Mouse (Mus musculus) cerebellum, adult 9-10 months (tissue): ENCODE results near the gene Tmem98.

Experiments
- DNase-seq: peaks from one replicate; pipeline ENCODE4 v3.0.0; 2022

Gene Tmem98

DNA sequence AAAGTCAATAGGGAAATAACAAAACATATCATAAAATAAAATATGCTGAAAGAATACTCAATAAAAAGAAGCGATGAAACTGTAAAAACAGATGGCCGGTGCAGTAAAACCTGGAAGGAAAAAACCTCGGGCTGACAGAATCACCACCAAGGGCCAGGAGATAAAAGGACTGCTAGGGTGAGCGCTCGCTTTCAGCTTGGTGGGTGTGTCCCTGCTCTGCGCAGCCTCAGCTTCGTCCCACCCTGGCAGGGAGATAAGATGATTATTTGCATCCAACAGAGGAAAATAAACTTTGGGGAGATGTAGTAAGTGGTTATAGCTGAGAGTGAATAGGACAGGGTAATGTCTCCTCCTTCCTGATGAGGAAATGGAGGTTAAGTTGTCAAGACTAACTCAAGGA lies 44.9 kb downstream of the Tmem98 start:
- DNase-seq = no peak

GRCm38 (mm10) chr11:80856827-80857226 lies 46.9 kb downstream of the Tmem98 start:
- no peak for DNase-seq

DNA sequence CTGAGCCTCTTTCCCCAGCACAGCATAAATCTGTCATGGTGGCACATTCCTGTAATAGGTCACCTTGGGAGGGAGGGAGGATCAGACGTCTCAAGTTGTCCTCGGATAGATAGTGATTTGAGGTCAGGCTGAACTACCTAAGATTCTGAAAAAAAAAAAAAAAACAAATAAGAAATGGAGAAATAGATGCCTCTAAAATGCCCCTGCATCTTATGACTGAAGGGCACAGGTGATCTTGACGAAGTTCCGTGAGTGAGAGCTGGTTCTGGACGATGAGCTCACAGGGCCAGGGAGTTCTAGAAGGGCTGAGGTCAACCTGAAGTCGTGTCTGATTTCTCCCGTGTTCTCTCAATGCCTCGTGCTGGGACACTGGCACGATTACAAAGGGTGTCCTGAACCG lies 48.1 kb downstream of the Tmem98 start, which contains the start of gene Spaca3:
Gene Spaca3 (plus strand): TSS at position 301 of the 400 bp plus-strand sequence.
- no peak for DNase-seq

DNA sequence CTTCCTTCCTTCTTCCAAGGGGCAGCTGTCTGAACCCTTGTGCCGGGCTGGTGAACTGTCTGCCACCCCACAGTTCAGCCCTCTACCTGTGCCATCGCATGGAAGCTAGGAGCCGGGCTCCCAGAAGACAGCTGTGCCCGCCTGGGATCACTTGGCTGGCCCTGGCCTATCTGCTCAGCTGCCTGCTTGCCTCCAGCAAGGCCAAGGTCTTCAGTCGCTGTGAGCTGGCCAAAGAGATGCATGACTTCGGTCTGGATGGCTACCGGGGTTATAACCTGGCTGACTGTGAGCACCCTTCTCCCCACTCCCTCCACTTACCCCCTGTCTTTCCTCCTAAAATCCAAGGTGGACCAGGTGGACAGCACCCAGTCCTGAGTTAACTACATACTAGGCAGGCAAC lies 53.0 kb downstream of the Tmem98 start:
- no peak for DNase-seq

- no peak for DNase-seq
These were observed 58.1 kb downstream of the Tmem98 start for GRCm38 (mm10) chr11:80868039-80868438.
